Mouse (Mus musculus): ENCODE measurements around the gene L3hypdh. TPM values are rescaled to one million over a fixed set of nuclear protein-coding genes. Genes with fewer than 3 reads are reported as not detected.
"Not testable (repeated sequence)": the region's sequence is repeated elsewhere in the genome, so short reads cannot be mapped to it uniquely, and the experiment has no call there.

The L3hypdh gene
- polyA plus RNA-seq, 1 experiment from 2014 or later = 15.2 TPM

GRCm38 (mm10) chr12:72069626-72070326 lies 15.5 kb downstream of the L3hypdh start:
- H3K27ac ChIP-seq (ENCODE audit: low read length) = no peak overlapping the region
- peak overlapping the region; percentile 61 for H3K9ac ChIP-seq (ENCODE audit: low read length)
- H3K4me2 ChIP-seq (ENCODE audit: low read depth, low read length) = peak overlapping the region; percentile 100
- ATAC-seq (ENCODE audit: insufficient read depth, low FRiP score) = peak; percentile 63
- no peaks in the 10 kb centered on the region for H3K9me3 ChIP-seq (replicated peaks; ENCODE audit: control insufficient read depth, low read length)
- peak overlapping the region; percentile 63 for H3K4me3 ChIP-seq (replicated peaks; ENCODE audit: low read length)
- peaks cover 11% of the 10 kb centered on the region for H3K27me3 ChIP-seq (ENCODE audit: control insufficient read depth, insufficient read depth, low read length)
- H3K36me3 ChIP-seq (ENCODE audit: control insufficient read depth, insufficient read depth, low read length) = no peaks in the 10 kb centered on the region
- WGBS = 7% methylated on average over 40 of the region's 40 CpGs
- H3K4me1 ChIP-seq (ENCODE audit: control insufficient read depth, insufficient read depth, low read length) = peaks cover 11% of the 10 kb centered on the region

GRCm38 (mm10) chr12:72057780-72058179 lies 27.5 kb downstream of the L3hypdh start:
- WGBS = 89% methylated on average over 1 of the region's 1 CpGs
- no peaks in the 10 kb centered on the region for H3K36me3 ChIP-seq (ENCODE audit: control insufficient read depth, insufficient read depth, low read length)
- ATAC-seq (ENCODE audit: insufficient read depth, low FRiP score) = no peak
- H3K27me3 ChIP-seq (ENCODE audit: control insufficient read depth, insufficient read depth, low read length) = no peaks in the 10 kb centered on the region
- H3K9ac ChIP-seq (ENCODE audit: low read length) = no peak overlapping the region
- no peak overlapping the region for H3K27ac ChIP-seq (ENCODE audit: low read length)
- no peaks in the 10 kb centered on the region for H3K4me1 ChIP-seq (ENCODE audit: control insufficient read depth, insufficient read depth, low read length)
- no peak overlapping the region for H3K4me3 ChIP-seq (replicated peaks; ENCODE audit: low read length)
- H3K4me2 ChIP-seq (ENCODE audit: low read depth, low read length) = no peak overlapping the region
- H3K9me3 ChIP-seq (replicated peaks; ENCODE audit: control insufficient read depth, low read length) = no peaks in the 10 kb centered on the region

DNA sequence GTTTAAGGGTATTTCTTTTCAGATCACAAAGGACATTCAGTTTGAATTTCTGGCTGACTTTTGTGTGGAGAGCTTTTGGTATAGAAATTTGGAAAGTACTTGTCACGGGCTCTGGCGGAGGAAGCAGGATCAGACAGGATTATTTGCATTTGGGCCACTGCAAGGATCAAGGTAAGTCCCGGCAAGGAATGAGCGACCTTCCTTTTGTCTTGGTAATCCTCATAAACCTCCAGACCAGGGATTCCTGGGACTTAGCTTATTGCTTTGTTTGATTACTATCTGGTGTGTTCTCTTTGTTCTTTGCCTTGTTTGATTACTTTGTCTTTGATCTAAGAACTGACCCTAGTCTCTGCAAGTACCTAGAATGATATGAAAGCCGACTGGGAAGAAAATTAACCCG lies 31.4 kb downstream of the L3hypdh start:
- Histone ChIP-seq H3K4me2 (ENCODE audit: low read depth, low read length) (no peak overlapping the region), H3K9me3 (replicated peaks; ENCODE audit: control insufficient read depth, low read length) (peaks cover 6% of the 10 kb centered on the region; the same call in 1 of the 2 replicates), H3K4me1 (ENCODE audit: control insufficient read depth, insufficient read depth, low read length) (no peaks in the 10 kb centered on the region), H3K27ac (ENCODE audit: low read length) (no peak overlapping the region), H3K36me3 (ENCODE audit: control insufficient read depth, insufficient read depth, low read length) (no peaks in the 10 kb centered on the region), H3K27me3 (ENCODE audit: control insufficient read depth, insufficient read depth, low read length) (no peaks in the 10 kb centered on the region), H3K4me3 (replicated peaks; ENCODE audit: low read length) (no peak overlapping the region), H3K9ac (ENCODE audit: low read length) (no peak overlapping the region)
- 40% methylated on average over 6 of the region's 6 CpGs for WGBS
- ATAC-seq (ENCODE audit: insufficient read depth, low FRiP score) = no peak

DNA sequence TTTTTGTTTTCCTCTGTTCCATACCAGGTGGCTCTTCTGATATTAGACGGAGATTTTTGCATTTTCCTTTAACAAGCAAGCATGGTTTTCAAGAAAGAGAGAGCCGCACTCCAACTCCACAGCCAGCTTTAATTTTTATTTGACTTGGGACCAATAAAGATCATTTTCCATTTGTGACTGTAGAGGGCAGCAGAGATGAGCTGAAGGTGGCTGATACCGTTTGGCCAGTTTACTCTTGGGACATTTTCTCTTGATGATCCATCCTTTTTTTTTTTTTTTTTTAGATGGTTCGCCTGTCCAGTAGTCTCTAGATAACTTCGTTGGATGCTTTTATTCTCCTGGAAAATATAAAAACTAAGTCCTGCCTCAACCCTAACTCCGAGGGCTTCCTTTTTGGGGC lies 31.9 kb downstream of the L3hypdh start:
- Histone ChIP-seq H3K4me1 (ENCODE audit: control insufficient read depth, insufficient read depth, low read length) (no peaks in the 10 kb centered on the region), H3K4me3 (replicated peaks; ENCODE audit: low read length) (no peak overlapping the region), H3K4me2 (ENCODE audit: low read depth, low read length) (no peak overlapping the region), H3K9ac (ENCODE audit: low read length) (no peak overlapping the region), H3K27ac (ENCODE audit: low read length) (no peak overlapping the region), H3K27me3 (ENCODE audit: control insufficient read depth, insufficient read depth, low read length) (no peaks in the 10 kb centered on the region), H3K9me3 (replicated peaks; ENCODE audit: control insufficient read depth, low read length) (peaks cover 6% of the 10 kb centered on the region; the same call in 1 of the 2 replicates), H3K36me3 (ENCODE audit: control insufficient read depth, insufficient read depth, low read length) (no peaks in the 10 kb centered on the region)
- ATAC-seq (ENCODE audit: insufficient read depth, low FRiP score) = no peak
- 40% methylated on average over 6 of the region's 6 CpGs for WGBS

DNA sequence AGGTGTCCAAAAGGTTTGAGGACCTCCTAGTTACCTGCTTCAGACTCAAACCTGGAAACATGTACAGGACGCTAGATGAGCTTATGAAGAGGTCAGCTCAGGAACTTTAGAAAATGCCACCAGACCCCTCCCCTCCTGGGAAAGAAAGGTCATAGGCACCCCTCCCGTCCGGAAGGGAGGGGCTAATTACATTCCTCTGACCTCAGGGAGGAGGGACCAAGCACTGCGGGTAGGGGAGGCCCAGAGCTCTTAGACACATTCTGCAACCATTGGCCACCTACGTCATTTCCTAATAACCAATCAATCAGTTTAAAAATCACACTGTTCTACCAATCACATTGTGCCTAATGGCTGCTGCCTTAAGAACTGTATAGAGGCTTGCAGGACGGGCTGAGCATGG lies 32.7 kb downstream of the L3hypdh start:
- no peak overlapping the region for H3K4me2 ChIP-seq (ENCODE audit: low read depth, low read length)
- H3K27me3 ChIP-seq (ENCODE audit: control insufficient read depth, insufficient read depth, low read length) = no peaks in the 10 kb centered on the region
- H3K4me3 ChIP-seq (replicated peaks; ENCODE audit: low read length) = no peak overlapping the region
- H3K9ac ChIP-seq (ENCODE audit: low read length) = no peak overlapping the region
- WGBS = 73% methylated on average over 6 of the region's 6 CpGs
- H3K4me1 ChIP-seq (ENCODE audit: control insufficient read depth, insufficient read depth, low read length) = no peaks in the 10 kb centered on the region
- ATAC-seq (ENCODE audit: insufficient read depth, low FRiP score) = no peak
- H3K36me3 ChIP-seq (ENCODE audit: control insufficient read depth, insufficient read depth, low read length) = no peaks in the 10 kb centered on the region
- peaks cover 6% of the 10 kb centered on the region; the same call in 1 of the 2 replicates for H3K9me3 ChIP-seq (replicated peaks; ENCODE audit: control insufficient read depth, low read length)
- H3K27ac ChIP-seq (ENCODE audit: low read length) = no peak overlapping the region

GRCm38 (mm10) chr12:72050821-72051220 lies 34.4 kb downstream of the L3hypdh start:
- ATAC-seq (ENCODE audit: insufficient read depth, low FRiP score) = no peak
- Histone ChIP-seq H3K4me2 (ENCODE audit: low read depth, low read length) (no peak overlapping the region), H3K4me1 (ENCODE audit: control insufficient read depth, insufficient read depth, low read length) (no peaks in the 10 kb centered on the region), H3K36me3 (ENCODE audit: control insufficient read depth, insufficient read depth, low read length) (no peaks in the 10 kb centered on the region), H3K4me3 (replicated peaks; ENCODE audit: low read length) (no peak overlapping the region), H3K27ac (ENCODE audit: low read length) (no peak overlapping the region), H3K9me3 (replicated peaks; ENCODE audit: control insufficient read depth, low read length) (peaks cover 6% of the 10 kb centered on the region; the same call in 1 of the 2 replicates), H3K27me3 (ENCODE audit: control insufficient read depth, insufficient read depth, low read length) (no peaks in the 10 kb centered on the region), H3K9ac (ENCODE audit: low read length) (no peak overlapping the region)
- 89% methylated on average over 4 of the region's 4 CpGs for WGBS

DNA sequence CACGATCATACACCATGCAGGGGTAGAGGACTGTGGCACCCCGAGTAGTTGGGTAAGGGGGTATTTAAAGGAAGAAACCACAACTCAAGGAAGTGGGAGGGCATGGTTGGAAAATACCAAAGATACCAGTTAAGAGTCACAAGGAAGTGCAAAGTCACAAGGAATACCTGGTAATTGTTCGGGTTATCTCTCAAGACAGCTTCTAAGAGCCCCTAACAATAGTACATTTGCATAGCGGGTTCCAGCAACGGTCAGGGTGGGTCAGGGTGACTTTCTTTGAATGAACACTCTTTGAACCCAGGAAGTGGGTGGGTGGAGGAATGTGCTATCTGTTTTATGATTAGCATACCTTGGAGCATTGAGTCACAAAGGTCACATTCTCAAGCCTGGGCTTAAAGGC lies 35.1 kb downstream of the L3hypdh start:
- not testable (repeated sequence) for H3K4me3 ChIP-seq (replicated peaks; ENCODE audit: low read length); ATAC-seq (ENCODE audit: insufficient read depth, low FRiP score); H3K27ac ChIP-seq (ENCODE audit: low read length); H3K27me3 ChIP-seq (ENCODE audit: control insufficient read depth, insufficient read depth, low read length); H3K9ac ChIP-seq (ENCODE audit: low read length); H3K9me3 ChIP-seq (replicated peaks; ENCODE audit: control insufficient read depth, low read length); H3K4me1 ChIP-seq (ENCODE audit: control insufficient read depth, insufficient read depth, low read length); H3K36me3 ChIP-seq (ENCODE audit: control insufficient read depth, insufficient read depth, low read length); H3K4me2 ChIP-seq (ENCODE audit: low read depth, low read length)
- WGBS = 85% methylated on average over 5 of the region's 5 CpGs

DNA sequence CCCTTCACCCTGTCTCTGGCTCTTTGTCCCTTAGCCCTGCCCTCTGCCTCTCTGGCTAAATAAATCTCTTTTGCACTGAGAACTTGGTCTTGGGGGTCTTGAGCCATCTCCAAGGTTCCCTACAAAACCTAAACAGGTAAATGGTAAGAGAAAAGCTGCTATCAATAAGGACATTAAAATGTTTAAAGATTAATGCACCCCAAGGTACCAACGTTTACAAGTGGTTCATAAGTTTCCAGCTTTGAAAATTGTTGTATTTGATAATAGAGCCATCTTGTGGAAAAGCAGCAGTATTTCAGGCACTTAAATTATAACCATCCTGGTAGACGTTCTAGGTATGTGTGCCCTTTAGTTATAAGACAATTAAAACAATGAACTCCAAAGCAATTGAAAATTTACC lies 37.7 kb downstream of the L3hypdh start:
- H3K27ac ChIP-seq (ENCODE audit: low read length) = no peak overlapping the region
- H3K9ac ChIP-seq (ENCODE audit: low read length) = no peak overlapping the region
- peaks cover 6% of the 10 kb centered on the region; the same call in 1 of the 2 replicates for H3K9me3 ChIP-seq (replicated peaks; ENCODE audit: control insufficient read depth, low read length)
- H3K36me3 ChIP-seq (ENCODE audit: control insufficient read depth, insufficient read depth, low read length) = no peaks in the 10 kb centered on the region
- H3K4me2 ChIP-seq (ENCODE audit: low read depth, low read length) = no peak overlapping the region
- no peak for ATAC-seq (ENCODE audit: insufficient read depth, low FRiP score)
- 3% methylated on average over 2 of the region's 2 CpGs for WGBS
- H3K27me3 ChIP-seq (ENCODE audit: control insufficient read depth, insufficient read depth, low read length) = no peaks in the 10 kb centered on the region
- H3K4me3 ChIP-seq (replicated peaks; ENCODE audit: low read length) = no peak overlapping the region
- H3K4me1 ChIP-seq (ENCODE audit: control insufficient read depth, insufficient read depth, low read length) = no peaks in the 10 kb centered on the region

- Histone ChIP-seq H3K4me3 (replicated peaks; ENCODE audit: low read length) (no peak overlapping the region), H3K4me1 (ENCODE audit: control insufficient read depth, insufficient read depth, low read length) (peaks cover under 1% of the 10 kb centered on the region; the same call in 1 of the 2 replicates), H3K9ac (ENCODE audit: low read length) (no peak overlapping the region), H3K27me3 (ENCODE audit: control insufficient read depth, insufficient read depth, low read length) (no peaks in the 10 kb centered on the region), H3K27ac (ENCODE audit: low read length) (no peak overlapping the region), H3K9me3 (replicated peaks; ENCODE audit: control insufficient read depth, low read length) (peaks cover 6% of the 10 kb centered on the region; the same call in 1 of the 2 replicates), H3K36me3 (ENCODE audit: control insufficient read depth, insufficient read depth, low read length) (no peaks in the 10 kb centered on the region), H3K4me2 (ENCODE audit: low read depth, low read length) (no peak overlapping the region)
- ATAC-seq (ENCODE audit: insufficient read depth, low FRiP score) = no peak
- WGBS = 94% methylated on average over 3 of the region's 3 CpGs
These were observed 44.0 kb downstream of the L3hypdh start for GRCm38 (mm10) chr12:72041238-72041637.
